Mouse (Mus musculus): ENCODE measurements around the gene Gtf2h2. TPM values are rescaled to one million over a fixed set of nuclear protein-coding genes. Genes with fewer than 3 reads are reported as not detected.

Gene Gtf2h2
- 86.3 and 94.4 TPM in 2 replicates for polyA plus RNA-seq (2014; fragmentation: Nextera tagmentation; extraction: Ambion mirVana)

- H3K9me3 ChIP-seq (ENCODE audit: control insufficient read depth, low read length), result no peaks in the 10 kb centered on the region
- H3K4me3 ChIP-seq (ENCODE audit: low read length), result peak within 1 kb of the TSS; percentile 94
- WGBS, result under 1% methylated on average over 51 of the region's 51 CpGs
- peak; percentile 84 for ATAC-seq (ENCODE audit: low FRiP score, low TSS enrichment)
- H3K4me1 ChIP-seq (ENCODE audit: control insufficient read depth, insufficient read depth, low read length), result no peaks in the 10 kb centered on the region; the same call in 1 of the 2 replicates
- H3K27me3 ChIP-seq (ENCODE audit: control insufficient read depth, insufficient read depth, low read length), result no peaks in the 10 kb centered on the region
- peaks cover 22% of the 10 kb centered on the region for H3K36me3 ChIP-seq (ENCODE audit: control insufficient read depth, insufficient read depth, low read length)
- peak within 1 kb of the TSS; percentile 94 for H3K9ac ChIP-seq (ENCODE audit: low read depth, low read length)
- peak within 1 kb of the TSS; percentile 70 for H3K4me2 ChIP-seq (replicated peaks; ENCODE audit: low read depth, low read length)
- H3K27ac ChIP-seq (ENCODE audit: low read depth, low read length), result peak within 1 kb of the TSS; percentile 86
Measured at GRCm38 (mm10) chr13:100492061-100492787, at the start of gene Gtf2h2. TSS of gene Gtf2h2 (minus strand) at chr13:100492579.

GRCm38 (mm10) chr13:100536149-100536548 lies 43.8 kb upstream of the Gtf2h2 start:
- no peak for ATAC-seq (ENCODE audit: low FRiP score, low TSS enrichment)
- no peak overlapping the region for H3K9ac ChIP-seq (ENCODE audit: low read depth, low read length)
- 78% methylated on average over 3 of the region's 3 CpGs for WGBS
- no peak overlapping the region for H3K4me2 ChIP-seq (replicated peaks; ENCODE audit: low read depth, low read length)
- H3K4me1 ChIP-seq (ENCODE audit: control insufficient read depth, insufficient read depth, low read length), result no peaks in the 10 kb centered on the region
- H3K27ac ChIP-seq (ENCODE audit: low read depth, low read length), result no peak overlapping the region
- H3K36me3 ChIP-seq (ENCODE audit: control insufficient read depth, insufficient read depth, low read length), result no peaks in the 10 kb centered on the region
- H3K27me3 ChIP-seq (ENCODE audit: control insufficient read depth, insufficient read depth, low read length), result no peaks in the 10 kb centered on the region
- no peak overlapping the region for H3K4me3 ChIP-seq (ENCODE audit: low read length)
- no peaks in the 10 kb centered on the region for H3K9me3 ChIP-seq (ENCODE audit: control insufficient read depth, low read length)

GRCm38 (mm10) chr13:100532788-100533365 lies 40.5 kb upstream of the Gtf2h2 start:
- no peak overlapping the region for H3K4me2 ChIP-seq (replicated peaks; ENCODE audit: low read depth, low read length)
- H3K4me1 ChIP-seq (ENCODE audit: control insufficient read depth, insufficient read depth, low read length), result no peaks in the 10 kb centered on the region
- no peak overlapping the region for H3K4me3 ChIP-seq (ENCODE audit: low read length)
- 32% methylated on average over 6 of the region's 6 CpGs for WGBS
- ATAC-seq (ENCODE audit: low FRiP score, low TSS enrichment), result 0 out of 2 replicates have a peak, but pooled peaks have one; percentile 28
- H3K27me3 ChIP-seq (ENCODE audit: control insufficient read depth, insufficient read depth, low read length), result no peaks in the 10 kb centered on the region
- no peaks in the 10 kb centered on the region for H3K36me3 ChIP-seq (ENCODE audit: control insufficient read depth, insufficient read depth, low read length)
- H3K9ac ChIP-seq (ENCODE audit: low read depth, low read length), result no peak overlapping the region
- H3K27ac ChIP-seq (ENCODE audit: low read depth, low read length), result no peak overlapping the region
- H3K9me3 ChIP-seq (ENCODE audit: control insufficient read depth, low read length), result no peaks in the 10 kb centered on the region

- no peak overlapping the region for H3K4me3 ChIP-seq (ENCODE audit: low read length)
- no peak overlapping the region; the same call in 1 of the 2 replicates for H3K27ac ChIP-seq (ENCODE audit: low read depth, low read length)
- H3K4me1 ChIP-seq (ENCODE audit: control insufficient read depth, insufficient read depth, low read length), result no peaks in the 10 kb centered on the region
- H3K4me2 ChIP-seq (replicated peaks; ENCODE audit: low read depth, low read length), result no peak overlapping the region
- no peaks in the 10 kb centered on the region; the same call in 1 of the 2 replicates for H3K36me3 ChIP-seq (ENCODE audit: control insufficient read depth, insufficient read depth, low read length)
- H3K9ac ChIP-seq (ENCODE audit: low read depth, low read length), result no peak overlapping the region
- H3K9me3 ChIP-seq (ENCODE audit: control insufficient read depth, low read length), result no peaks in the 10 kb centered on the region
- ATAC-seq (ENCODE audit: low FRiP score, low TSS enrichment), result peak; percentile 52; the same call in 1 of the 2 replicates
- 41% methylated on average over 6 of the region's 6 CpGs for WGBS
- H3K27me3 ChIP-seq (ENCODE audit: control insufficient read depth, insufficient read depth, low read length), result no peaks in the 10 kb centered on the region
Measured at GRCm38 (mm10) chr13:100526649-100527038, 34.3 kb upstream of the Gtf2h2 start.

GRCm38 (mm10) chr13:100525935-100526648 lies 33.7 kb upstream of the Gtf2h2 start:
- Histone ChIP-seq H3K9ac (ENCODE audit: low read depth, low read length) (no peak overlapping the region), H3K4me1 (ENCODE audit: control insufficient read depth, insufficient read depth, low read length) (no peaks in the 10 kb centered on the region), H3K4me3 (ENCODE audit: low read length) (no peak overlapping the region), H3K27ac (ENCODE audit: low read depth, low read length) (no peak overlapping the region), H3K27me3 (ENCODE audit: control insufficient read depth, insufficient read depth, low read length) (no peaks in the 10 kb centered on the region), H3K4me2 (replicated peaks; ENCODE audit: low read depth, low read length) (no peak overlapping the region), H3K36me3 (ENCODE audit: control insufficient read depth, insufficient read depth, low read length) (no peaks in the 10 kb centered on the region; the same call in 1 of the 2 replicates), H3K9me3 (ENCODE audit: control insufficient read depth, low read length) (no peaks in the 10 kb centered on the region)
- WGBS, result 54% methylated on average over 6 of the region's 6 CpGs
- 0 out of 2 replicates have a peak, but pooled peaks have one; percentile 12 for ATAC-seq (ENCODE audit: low FRiP score, low TSS enrichment)

- no peak for ATAC-seq (ENCODE audit: low FRiP score, low TSS enrichment)
- no peaks in the 10 kb centered on the region for H3K9me3 ChIP-seq (ENCODE audit: control insufficient read depth, low read length)
- 92% methylated on average over 6 of the region's 6 CpGs for WGBS
Measured at GRCm38 (mm10) chr13:100524896-100525295, 32.5 kb upstream of the Gtf2h2 start.

GRCm38 (mm10) chr13:100523698-100524097 lies 31.3 kb upstream of the Gtf2h2 start:
- ATAC-seq (ENCODE audit: low FRiP score, low TSS enrichment), result no peak

More at GRCm38 (mm10) chr13:100524896-100525295, 32.5 kb upstream of the Gtf2h2 start:
- H3K4me3 ChIP-seq (ENCODE audit: low read length), result no peak overlapping the region
- H3K27ac ChIP-seq (ENCODE audit: low read depth, low read length), result no peak overlapping the region
- H3K4me1 ChIP-seq (ENCODE audit: control insufficient read depth, insufficient read depth, low read length), result no peaks in the 10 kb centered on the region
- H3K9ac ChIP-seq (ENCODE audit: low read depth, low read length), result no peak overlapping the region
- no peak overlapping the region for H3K4me2 ChIP-seq (replicated peaks; ENCODE audit: low read depth, low read length)
- H3K36me3 ChIP-seq (ENCODE audit: control insufficient read depth, insufficient read depth, low read length), result no peaks in the 10 kb centered on the region; the same call in 1 of the 2 replicates
- H3K27me3 ChIP-seq (ENCODE audit: control insufficient read depth, insufficient read depth, low read length), result no peaks in the 10 kb centered on the region

GRCm38 (mm10) chr13:100521724-100522591 lies 29.6 kb upstream of the Gtf2h2 start:
- H3K9me3 ChIP-seq (ENCODE audit: control insufficient read depth, low read length), result no peaks in the 10 kb centered on the region
- ATAC-seq (ENCODE audit: low FRiP score, low TSS enrichment), result no peak
- 86% methylated on average over 9 of the region's 9 CpGs for WGBS
- no peaks in the 10 kb centered on the region; the same call in 1 of the 2 replicates for H3K36me3 ChIP-seq (ENCODE audit: control insufficient read depth, insufficient read depth, low read length)
- no peaks in the 10 kb centered on the region for H3K27me3 ChIP-seq (ENCODE audit: control insufficient read depth, insufficient read depth, low read length)
- H3K4me1 ChIP-seq (ENCODE audit: control insufficient read depth, insufficient read depth, low read length), result 0 out of 2 replicates have a peak, but pooled peaks cover 4% of the 10 kb centered on the region
- H3K9ac ChIP-seq (ENCODE audit: low read depth, low read length), result no peak overlapping the region
- no peak overlapping the region for H3K4me3 ChIP-seq (ENCODE audit: low read length)
- H3K4me2 ChIP-seq (replicated peaks; ENCODE audit: low read depth, low read length), result no peak overlapping the region
- no peak overlapping the region for H3K27ac ChIP-seq (ENCODE audit: low read depth, low read length)

More at GRCm38 (mm10) chr13:100523698-100524097, 31.3 kb upstream of the Gtf2h2 start:
- Histone ChIP-seq H3K4me1 (ENCODE audit: control insufficient read depth, insufficient read depth, low read length) (0 out of 2 replicates have a peak, but pooled peaks cover 4% of the 10 kb centered on the region), H3K9ac (ENCODE audit: low read depth, low read length) (no peak overlapping the region), H3K36me3 (ENCODE audit: control insufficient read depth, insufficient read depth, low read length) (no peaks in the 10 kb centered on the region; the same call in 1 of the 2 replicates), H3K4me3 (ENCODE audit: low read length) (no peak overlapping the region), H3K9me3 (ENCODE audit: control insufficient read depth, low read length) (no peaks in the 10 kb centered on the region), H3K27ac (ENCODE audit: low read depth, low read length) (no peak overlapping the region), H3K27me3 (ENCODE audit: control insufficient read depth, insufficient read depth, low read length) (no peaks in the 10 kb centered on the region), H3K4me2 (replicated peaks; ENCODE audit: low read depth, low read length) (no peak overlapping the region)
- 86% methylated on average over 2 of the region's 2 CpGs for WGBS
